In the genomic region with DNA sequence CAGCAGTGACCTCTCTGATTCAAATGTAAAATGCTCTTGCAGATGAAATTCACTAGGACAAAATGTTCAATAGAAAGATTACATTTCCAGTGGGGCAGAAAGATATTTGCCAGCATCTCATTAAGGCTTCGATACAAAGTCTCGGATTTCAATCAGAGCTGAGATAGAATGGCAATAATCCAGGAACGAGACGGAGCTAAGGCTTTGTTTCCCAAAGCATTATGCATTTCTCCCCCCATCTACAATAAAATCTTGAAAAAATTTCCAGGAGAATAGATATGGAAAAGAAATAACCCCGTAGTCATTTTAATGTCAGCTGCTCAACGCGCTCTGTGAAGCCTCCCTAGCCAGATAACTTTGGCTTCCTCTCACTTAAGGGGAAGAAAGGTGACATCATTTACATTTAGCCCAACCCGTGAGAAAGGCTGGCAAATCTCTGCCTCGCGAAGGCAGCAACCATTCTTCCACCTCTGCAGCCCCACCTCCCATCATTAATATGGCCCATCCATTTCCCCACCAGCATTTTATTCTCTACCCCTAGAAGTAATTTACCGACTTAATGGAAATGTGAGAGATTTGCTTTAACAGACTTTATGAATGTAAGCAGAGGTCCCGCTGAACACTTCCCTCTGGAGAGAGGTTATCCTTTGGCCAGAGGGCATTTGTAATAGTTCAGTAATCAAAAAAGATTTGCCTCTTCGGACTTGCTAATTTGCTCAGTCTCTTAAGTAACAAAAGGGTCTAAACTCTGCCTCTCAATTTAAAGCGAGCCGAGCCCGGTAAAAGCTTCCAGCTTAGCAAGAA, we compare ENCODE assay signal across 8 mouse cellular contexts. TPM values are rescaled to one million over a fixed set of nuclear protein-coding genes. Genes with fewer than 3 reads are reported as not detected.
DNase-seq lines count a peak whose midpoint lies in the region; ATAC-seq and TF ChIP-seq lines count a peak whose summit lies in the region.
"Had no signal": no experiment of that assay in that cellular context is flagged by ENCODE, and none has a peak within 500 bp of the region (broad histone marks: within the 10 kb centered on the region; RNA-seq: fewer than 3 reads in every experiment).

No protein-coding gene starts in this region.

- 14% methylated on average over 16 of the region's 16 CpGs for WGBS in embryonic facial prominence, embryonic 15.5 days
- 27% methylated on average over 16 of the region's 16 CpGs for WGBS in hindbrain, embryonic 12.5 days
- 12% methylated on average over 16 of the region's 16 CpGs for WGBS in neural tube, embryonic 13.5 days
- 52% methylated on average over 16 of the region's 16 CpGs for WGBS in thymus, adult 2 months

- no peak overlapping the region for H3K9ac ChIP-seq in embryonic facial prominence, embryonic 15.5 days
- H3K9ac ChIP-seq in hindbrain, embryonic 12.5 days = no peak overlapping the region
- no peak overlapping the region for H3K9ac ChIP-seq in neural tube, embryonic 13.5 days

- peak overlapping the region; percentile 33 for H3K4me2 ChIP-seq in embryonic facial prominence, embryonic 15.5 days (replicated peaks)
- peak overlapping the region; percentile 39 for H3K4me2 ChIP-seq in hindbrain, embryonic 12.5 days (replicated peaks)
- peak overlapping the region; percentile 47 for H3K4me2 ChIP-seq in neural tube, embryonic 13.5 days

- peaks cover 14% of the 10 kb centered on the region for H3K4me1 ChIP-seq in embryonic facial prominence, embryonic 15.5 days
- peaks cover 19% of the 10 kb centered on the region for H3K4me1 ChIP-seq in hindbrain, embryonic 12.5 days
- peaks cover 41% of the 10 kb centered on the region for H3K4me1 ChIP-seq in neural tube, embryonic 13.5 days (replicated peaks)
- no peaks in the 10 kb centered on the region for H3K4me1 ChIP-seq in thymus, adult 2 months (replicated peaks; ENCODE audit: control insufficient read depth, insufficient read depth, low read length)

- no peak for TF ChIP-seq CTCF in layer of hippocampus, adult 2 months (conservative IDR thresholded peaks at IDR 0.05)
- TF ChIP-seq CTCF in thymus, adult 2 months (IDR thresholded peaks at IDR 0.05; ENCODE audit: borderline replicate concordance, control insufficient read depth, extremely low read depth, insufficient read depth, low read length, poor library complexity) = no peak

- DNase-seq in layer of hippocampus, adult 2 months (ENCODE audit: low spot score in 2 of 2) = no peak
- no peak for DNase-seq in layer of hippocampus, postnatal 10 days (ENCODE audit: low spot score in 2 of 2)
- DNase-seq in thymus, adult 2 months = no peak
- DNase-seq: kidney, adult 11 months had no signal

- H3K36me3 ChIP-seq in embryonic facial prominence, embryonic 15.5 days = no peaks in the 10 kb centered on the region
- H3K36me3 ChIP-seq in hindbrain, embryonic 12.5 days = no peaks in the 10 kb centered on the region
- H3K36me3 ChIP-seq in neural tube, embryonic 13.5 days = no peaks in the 10 kb centered on the region
- H3K36me3 ChIP-seq in thymus, adult 2 months (ENCODE audit: control insufficient read depth, insufficient read depth, low read length) = no peaks in the 10 kb centered on the region

- no peak for ATAC-seq in embryonic facial prominence, embryonic 15.5 days (ENCODE audit: insufficient number of reproducible peaks, low FRiP score, low TSS enrichment, low read depth)
- peak; percentile 46 for ATAC-seq in hindbrain, embryonic 12.5 days (ENCODE audit: low FRiP score)
- peak; percentile 60; the same call in 1 of the 2 replicates for ATAC-seq in neural tube, embryonic 13.5 days (ENCODE audit: low read depth)
- no peak for ATAC-seq in megakaryocyte progenitor cell, adult 5-6 weeks (replicated peaks; ENCODE audit: poor library complexity)

- no peaks in the 10 kb centered on the region for H3K27me3 ChIP-seq in embryonic facial prominence, embryonic 15.5 days
- H3K27me3 ChIP-seq in hindbrain, embryonic 12.5 days = no peaks in the 10 kb centered on the region; the same call in 1 of the 2 replicates
- H3K27me3 ChIP-seq in neural tube, embryonic 13.5 days = no peaks in the 10 kb centered on the region
- H3K27me3 ChIP-seq in thymus, adult 2 months (ENCODE audit: control insufficient read depth, insufficient read depth, low read length) = no peaks in the 10 kb centered on the region

- H3K4me3 ChIP-seq in layer of hippocampus, adult 2 months = peak overlapping the region; percentile 17; the same call in 1 of the 2 replicates
- H3K4me3 ChIP-seq in embryonic facial prominence, embryonic 15.5 days (replicated peaks) = peak overlapping the region; percentile 15
- H3K4me3 ChIP-seq in hindbrain, embryonic 12.5 days = 0 out of 2 replicates have a peak overlapping the region, but pooled peaks have one; percentile 0
- H3K4me3 ChIP-seq in neural tube, embryonic 13.5 days = no peak overlapping the region
- no peak overlapping the region for H3K4me3 ChIP-seq in thymus, adult 2 months (ENCODE audit: control insufficient read depth, insufficient read depth, low read length)

- no peaks in the 10 kb centered on the region for H3K9me3 ChIP-seq in embryonic facial prominence, embryonic 15.5 days (replicated peaks)
- no peaks in the 10 kb centered on the region for H3K9me3 ChIP-seq in hindbrain, embryonic 12.5 days (replicated peaks)
- no peaks in the 10 kb centered on the region for H3K9me3 ChIP-seq in neural tube, embryonic 13.5 days

- TF ChIP-seq POLR2A in thymus, adult 2 months (IDR thresholded peaks at IDR 0.05; ENCODE audit: control insufficient read depth, extremely low read depth, insufficient read depth, low read length, poor library complexity) = no peak

- no peak overlapping the region for H3K27ac ChIP-seq in layer of hippocampus, adult 2 months
- no peak overlapping the region for H3K27ac ChIP-seq in embryonic facial prominence, embryonic 15.5 days (replicated peaks)
- H3K27ac ChIP-seq in hindbrain, embryonic 12.5 days = peak overlapping the region; percentile 37; the same call in 1 of the 2 replicates
- peak overlapping the region; percentile 78 for H3K27ac ChIP-seq in neural tube, embryonic 13.5 days (replicated peaks)
- no peak overlapping the region for H3K27ac ChIP-seq in thymus, adult 2 months (ENCODE audit: control insufficient read depth, insufficient read depth, low read length)

RNA-seq across cellular contexts. Expression of gene Dync1i2, which starts 19.9 kb away (rescaled TPM):
- total RNA-seq in layer of hippocampus, adult 2 months (2021) = 100 to 1,000 TPM; 135 to 142 TPM
- total RNA-seq in layer of hippocampus, postnatal 10 days (2021) = 100 to 1,000 TPM; 172 to 182 TPM
- polyA plus RNA-seq in embryonic facial prominence, embryonic 15.5 days (2015; fragmentation: Nextera tagmentation; extraction: Ambion mirVana) = 84.5 and 87.6 TPM in 2 replicates
- 177 and 200 TPM in 2 replicates for polyA plus RNA-seq in hindbrain, embryonic 12.5 days (2016; fragmentation: Nextera tagmentation; extraction: Ambion mirVana)
- polyA plus RNA-seq in neural tube, embryonic 13.5 days (2015; fragmentation: Nextera tagmentation; extraction: Ambion mirVana) = 194 and 208 TPM in 2 replicates
- polyA plus RNA-seq in thymus, adult 2 months (2012; rRNA removed) = 22.8 and 26.2 TPM in 2 replicates
- total RNA-seq in megakaryocyte progenitor cell, adult 5-6 weeks (2015) = 87.8 and 104 TPM in 2 replicates
- total RNA-seq in megakaryocyte progenitor cell, adult 5-6 weeks (2017) = 75.0 and 89.2 TPM in 2 replicates

Comparison
In these comparisons a context has a peak if more than half of its experiments do, and no peak if none do; other contexts are left out.
1. H3K27ac ChIP-seq: peak in hindbrain, embryonic 12.5 days (single experiment) and neural tube, embryonic 13.5 days (single experiment); none in layer of hippocampus, adult 2 months (single experiment), embryonic facial prominence, embryonic 15.5 days (single experiment) and thymus, adult 2 months (single experiment).
2. H3K4me3 ChIP-seq: peak in layer of hippocampus, adult 2 months (single experiment), embryonic facial prominence, embryonic 15.5 days (single experiment) and hindbrain, embryonic 12.5 days (single experiment); none in neural tube, embryonic 13.5 days (single experiment) and thymus, adult 2 months (single experiment).
3. ATAC-seq: peak in hindbrain, embryonic 12.5 days (single experiment) and neural tube, embryonic 13.5 days (single experiment); none in embryonic facial prominence, embryonic 15.5 days (single experiment) and megakaryocyte progenitor cell, adult 5-6 weeks (single experiment).
4. Peak in every context shown above with its lines, with median percentiles within 50 percentile points of each other: H3K4me2 ChIP-seq.